Mouse (Mus musculus): ENCODE measurements around the gene Rgs11. TPM values are rescaled to one million over a fixed set of nuclear protein-coding genes. Genes with fewer than 3 reads are reported as not detected.
A peak's percentile ranks its signal among the peaks of the same experiment; 100 is the strongest.

Gene Rgs11
- polyA plus RNA-seq, 1 experiment from 2014 or later: 0.72 TPM

GRCm38 (mm10) chr17:26235077-26235815, 32.5 kb downstream of the Rgs11 start:
- H3K4me3 ChIP-seq: no peak overlapping the region
- H3K4me1 ChIP-seq: peaks cover 12% of the 10 kb centered on the region; the same call in 1 of the 2 replicates
- H3K9me3 ChIP-seq (replicated peaks): no peaks in the 10 kb centered on the region
- ATAC-seq: no peak
- 49% methylated on average over 13 of the region's 13 CpGs for WGBS
- H3K36me3 ChIP-seq (ENCODE audit: poor library complexity, severe bottlenecking): no peaks in the 10 kb centered on the region
- H3K4me2 ChIP-seq: no peak overlapping the region
- H3K9ac ChIP-seq: no peak overlapping the region
- H3K27me3 ChIP-seq: no peaks in the 10 kb centered on the region
- no peak overlapping the region; the same call in 1 of the 2 replicates for H3K27ac ChIP-seq

- no peak for ATAC-seq
These were observed 34.9 kb downstream of the Rgs11 start for GRCm38 (mm10) chr17:26237667-26238066.

GRCm38 (mm10) chr17:26239551-26239950, 36.8 kb downstream of the Rgs11 start:
- no peak for ATAC-seq
- H3K9ac ChIP-seq: no peak overlapping the region
- no peaks in the 10 kb centered on the region for H3K27me3 ChIP-seq
- H3K27ac ChIP-seq: no peak overlapping the region
- H3K4me2 ChIP-seq: no peak overlapping the region
- no peak overlapping the region for H3K4me3 ChIP-seq
- H3K9me3 ChIP-seq (replicated peaks): no peaks in the 10 kb centered on the region
- no peaks in the 10 kb centered on the region for H3K36me3 ChIP-seq (ENCODE audit: poor library complexity, severe bottlenecking)
- WGBS: 70% methylated on average over 2 of the region's 2 CpGs
- H3K4me1 ChIP-seq: peaks cover 23% of the 10 kb centered on the region

More at GRCm38 (mm10) chr17:26237667-26238066, 34.9 kb downstream of the Rgs11 start:
- H3K4me2 ChIP-seq: no peak overlapping the region
- H3K9ac ChIP-seq: no peak overlapping the region
- peaks cover 12% of the 10 kb centered on the region; the same call in 1 of the 2 replicates for H3K4me1 ChIP-seq
- H3K4me3 ChIP-seq: no peak overlapping the region
- H3K9me3 ChIP-seq (replicated peaks): no peaks in the 10 kb centered on the region
- no peaks in the 10 kb centered on the region for H3K27me3 ChIP-seq
- WGBS: 87% methylated on average over 10 of the region's 10 CpGs
- H3K36me3 ChIP-seq (ENCODE audit: poor library complexity, severe bottlenecking): no peaks in the 10 kb centered on the region
- no peak overlapping the region for H3K27ac ChIP-seq

- Histone ChIP-seq H3K27ac (no peak overlapping the region), H3K4me3 (no peak overlapping the region), H3K27me3 (no peaks in the 10 kb centered on the region), H3K4me1 (peaks cover 21% of the 10 kb centered on the region), H3K4me2 (no peak overlapping the region), H3K36me3 (ENCODE audit: poor library complexity, severe bottlenecking) (no peaks in the 10 kb centered on the region), H3K9ac (no peak overlapping the region), H3K9me3 (replicated peaks) (no peaks in the 10 kb centered on the region)
- no peak for ATAC-seq
- WGBS: 88% methylated on average over 6 of the region's 6 CpGs
These were observed 37.5 kb downstream of the Rgs11 start for GRCm38 (mm10) chr17:26240120-26240790.

- ATAC-seq: no peak
- no peaks in the 10 kb centered on the region for H3K9me3 ChIP-seq (replicated peaks)
These were observed 38.2 kb downstream of the Rgs11 start for GRCm38 (mm10) chr17:26240990-26241389.

GRCm38 (mm10) chr17:26243471-26244100, 40.8 kb downstream of the Rgs11 start:
- WGBS: under 1% methylated on average over 32 of the region's 32 CpGs
- H3K9me3 ChIP-seq (replicated peaks): no peaks in the 10 kb centered on the region
- peak; percentile 85 for ATAC-seq
- H3K27me3 ChIP-seq: peaks cover 7% of the 10 kb centered on the region; the same call in 1 of the 2 replicates
- peak overlapping the region; percentile 76 for H3K9ac ChIP-seq
- peaks cover 12% of the 10 kb centered on the region for H3K4me1 ChIP-seq
- no peaks in the 10 kb centered on the region for H3K36me3 ChIP-seq (ENCODE audit: poor library complexity, severe bottlenecking)
- H3K27ac ChIP-seq: peak overlapping the region; percentile 31; the same call in 1 of the 2 replicates
- peak overlapping the region; percentile 69 for H3K4me3 ChIP-seq
- peak overlapping the region; percentile 86 for H3K4me2 ChIP-seq

More at GRCm38 (mm10) chr17:26240990-26241389, 38.2 kb downstream of the Rgs11 start:
- Histone ChIP-seq H3K36me3 (ENCODE audit: poor library complexity, severe bottlenecking) (no peaks in the 10 kb centered on the region), H3K9ac (no peak overlapping the region), H3K4me2 (no peak overlapping the region), H3K27me3 (no peaks in the 10 kb centered on the region), H3K27ac (no peak overlapping the region), H3K4me1 (peaks cover 13% of the 10 kb centered on the region), H3K4me3 (no peak overlapping the region)
- 81% methylated on average over 6 of the region's 6 CpGs for WGBS

- Histone ChIP-seq H3K27ac (peak within 1 kb of the TSS; percentile 65), H3K9me3 (replicated peaks) (no peaks in the 10 kb centered on the region), H3K27me3 (peaks cover 7% of the 10 kb centered on the region; the same call in 1 of the 2 replicates), H3K4me1 (peaks cover 12% of the 10 kb centered on the region), H3K9ac (peak within 1 kb of the TSS; percentile 76), H3K4me3 (peak within 1 kb of the TSS; percentile 69), H3K36me3 (ENCODE audit: poor library complexity, severe bottlenecking) (no peaks in the 10 kb centered on the region), H3K4me2 (peak within 1 kb of the TSS; percentile 86)
- 8% methylated on average over 31 of the region's 33 CpGs for WGBS
- ATAC-seq: peak; percentile 97
These were observed 41.5 kb downstream of the Rgs11 start, which contains the start of gene Fam234a for GRCm38 (mm10) chr17:26244101-26244841. Gene Fam234a (minus strand): TSS chr17:26244242.

GRCm38 (mm10) chr17:26251886-26252538, 49.3 kb downstream of the Rgs11 start:
- H3K4me3 ChIP-seq: peak overlapping the region; percentile 98
- peaks cover 12% of the 10 kb centered on the region for H3K36me3 ChIP-seq (ENCODE audit: poor library complexity, severe bottlenecking)
- peak overlapping the region; percentile 86 for H3K4me2 ChIP-seq
- peak overlapping the region; percentile 98 for H3K27ac ChIP-seq
- H3K9ac ChIP-seq: peak overlapping the region; percentile 98; the same call in 1 of the 2 replicates
- no peak for ATAC-seq
- H3K27me3 ChIP-seq: peaks cover 7% of the 10 kb centered on the region; the same call in 1 of the 2 replicates
- no peaks in the 10 kb centered on the region for H3K9me3 ChIP-seq (replicated peaks)
- peaks cover 20% of the 10 kb centered on the region for H3K4me1 ChIP-seq
- 52% methylated on average over 4 of the region's 4 CpGs for WGBS

- Histone ChIP-seq H3K27me3 (peaks cover 5% of the 10 kb centered on the region; the same call in 1 of the 2 replicates), H3K9ac (peak within 1 kb of the TSS; percentile 98), H3K36me3 (ENCODE audit: poor library complexity, severe bottlenecking) (peaks cover 18% of the 10 kb centered on the region), H3K4me2 (peak within 1 kb of the TSS; percentile 86), H3K4me1 (peaks cover 20% of the 10 kb centered on the region), H3K27ac (peak within 1 kb of the TSS; percentile 98), H3K9me3 (replicated peaks) (no peaks in the 10 kb centered on the region), H3K4me3 (peak within 1 kb of the TSS; percentile 98)
- ATAC-seq: peak; percentile 96
- 1% methylated on average over 42 of the region's 43 CpGs for WGBS
These were observed 49.9 kb downstream of the Rgs11 start, which contains the start of gene Luc7l for GRCm38 (mm10) chr17:26252539-26253251. Gene Luc7l (plus strand): TSS chr17:26252896.

- H3K9ac ChIP-seq: peak overlapping the region; percentile 98
- ATAC-seq: no peak
- 0% methylated on average over 24 of the region's 24 CpGs for WGBS
These were observed 50.6 kb downstream of the Rgs11 start for GRCm38 (mm10) chr17:26253399-26253798.

More at GRCm38 (mm10) chr17:26253399-26253798, 50.6 kb downstream of the Rgs11 start:
- H3K4me1 ChIP-seq: peaks cover 20% of the 10 kb centered on the region
- no peaks in the 10 kb centered on the region for H3K9me3 ChIP-seq (replicated peaks)
- H3K27ac ChIP-seq: peak overlapping the region; percentile 98
- peaks cover 25% of the 10 kb centered on the region for H3K36me3 ChIP-seq (ENCODE audit: poor library complexity, severe bottlenecking)
- peak overlapping the region; percentile 86 for H3K4me2 ChIP-seq
- no peaks in the 10 kb centered on the region; the same call in 1 of the 2 replicates for H3K27me3 ChIP-seq
- peak overlapping the region; percentile 98 for H3K4me3 ChIP-seq
